Mouse (Mus musculus) bone marrow macrophage, adult 2 months (primary cell): Measurements from ENCODE around the gene Galc.

Experiments used
- CTCF ChIP-seq: IDR thresholded peaks from 2 replicates; pipeline ENCODE4 v1.5.1; 2012; ENCODE audit warnings: low read depth, mild to moderate bottlenecking, low read length, moderate library complexity
- POLR2A ChIP-seq: IDR thresholded peaks from 2 replicates; pipeline ENCODE4 v1.6.1; 2012; ENCODE audit warnings: mild to moderate bottlenecking, low read depth, low read length, borderline replicate concordance

DNA sequence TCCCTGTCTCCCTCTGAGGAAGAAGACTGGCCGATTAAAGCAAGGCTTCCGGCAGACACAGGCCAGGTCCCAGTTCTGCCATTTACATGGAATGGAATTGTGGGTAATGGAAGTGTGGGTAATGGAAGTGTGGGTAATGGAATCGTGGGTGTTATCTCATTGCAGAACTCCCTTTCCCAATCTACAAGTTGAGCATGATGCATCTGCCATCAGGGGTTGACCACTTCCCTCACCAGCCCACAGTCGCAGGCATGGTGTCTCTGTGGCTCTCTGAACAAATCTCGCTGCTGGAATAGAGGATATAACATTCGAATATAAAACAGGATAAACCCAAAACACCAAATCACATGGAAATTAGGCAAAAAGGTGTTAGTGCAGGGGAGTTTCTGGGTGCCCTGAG, 48.8 kb downstream of the Galc start:
- TF ChIP-seq POLR2A: no peak
- TF ChIP-seq CTCF: no peak
